Mouse (Mus musculus) intestine, postnatal 0 days (tissue): ENCODE data around the gene Sat1. TPM values are rescaled to one million over a fixed set of nuclear protein-coding genes. Genes with fewer than 3 reads are reported as not detected.

Experiments
- ATAC-seq: fragments of 200-750 bp; cut with Nextera tagmentation; 2 replicates; pipeline ENCODE4 v1.8.0; 2017; ENCODE audit warnings: mild to moderate bottlenecking, moderate TSS enrichment, moderate library complexity
- H3K27ac ChIP-seq: fragments of 300-500 bp; sonication (generic); 2 replicates; pipeline ENCODE4 v1.5.1; 2014; ENCODE audit warnings: mild to moderate bottlenecking, low read depth, low read length, moderate library complexity
- H3K27me3 ChIP-seq: fragments of 300-500 bp; sonication (generic); replicated peaks from 2 replicates; pipeline ENCODE4 v1.6.1; 2014; ENCODE audit warnings: low read length, mixed read lengths; ENCODE audit not compliant: control insufficient read depth, insufficient read depth
- H3K36me3 ChIP-seq: fragments of 300-500 bp; sonication (generic); 2 replicates; pipeline ENCODE4 v1.6.1; 2014; ENCODE audit warnings: mild to moderate bottlenecking, moderate library complexity; ENCODE audit not compliant: control insufficient read depth, insufficient read depth
- H3K4me1 ChIP-seq: fragments of 300-500 bp; sonication (generic); replicated peaks from 2 replicates; pipeline ENCODE4 v1.6.1; 2014; ENCODE audit warnings: antibody characterized with exemption, low read length, mixed read lengths; ENCODE audit not compliant: control insufficient read depth, insufficient read depth
- H3K4me2 ChIP-seq: fragments of 300-500 bp; sonication (generic); replicated peaks from 2 replicates; pipeline ENCODE4 v1.6.1; 2014; ENCODE audit warnings: low read depth, mild to moderate bottlenecking, moderate library complexity
- H3K4me3 ChIP-seq: fragments of 300-500 bp; sonication (generic); 2 replicates; pipeline ENCODE4 v1.5.1; 2014; ENCODE audit warnings: low read depth, low read length
- H3K9ac ChIP-seq: fragments of 300-500 bp; sonication (generic); 2 replicates; pipeline ENCODE4 v1.6.1; 2014; ENCODE audit warnings: mild to moderate bottlenecking, low read depth, low read length
- H3K9me3 ChIP-seq: fragments of 300-500 bp; sonication (generic); 2 replicates; pipeline ENCODE4 v1.6.1; 2016; ENCODE audit warnings: mixed run types; ENCODE audit not compliant: control insufficient read depth
- CTCF ChIP-seq: sonication (generic); IDR thresholded peaks from 2 replicates; pipeline ENCODE4 v1.5.1; 2016; ENCODE audit warnings: low read depth, mild to moderate bottlenecking, control low read depth, antibody characterized with exemption, moderate library complexity
- WGBS: fragments of 180-500 bp; shearing (Covaris S2); extraction: QIAGEN DNeasy Blood & Tissue Kit; methylation state at CpG from one replicate; pipeline ENCODE4 v1.1.7; 2014; 5-methylcytosine and 5-hydroxymethylcytosine counted together
- polyA plus RNA-seq: library from polyadenylated mRNA; unstranded; fragments of >200 nt; fragmentation: Nextera tagmentation; extraction: Ambion mirVana; gene quantifications from 2 replicates; pipeline ENCODE4 v1.2.1, GENCODE M21; 2015

Gene Sat1
- polyA plus RNA-seq, 1 experiment from 2014 or later = 790 TPM

- no peaks in the 10 kb centered on the region for H3K9me3 ChIP-seq
- H3K4me1 ChIP-seq = no peaks in the 10 kb centered on the region
- H3K9ac ChIP-seq = no peak overlapping the region
- no peak for TF ChIP-seq CTCF
- no peaks in the 10 kb centered on the region for H3K27me3 ChIP-seq
- H3K4me2 ChIP-seq = no peak overlapping the region
- ATAC-seq = peak; percentile 53; the same call in 1 of the 2 replicates
- 46% methylated on average over 5 of the region's 5 CpGs for WGBS
- H3K27ac ChIP-seq = no peak overlapping the region; the same call in 1 of the 2 replicates
- no peaks in the 10 kb centered on the region for H3K36me3 ChIP-seq
- no peak overlapping the region for H3K4me3 ChIP-seq
Measured at GRCm38 (mm10) chrX:155193732-155194443, 22.4 kb downstream of the Sat1 start.

GRCm38 (mm10) chrX:155191941-155192340 is 24.3 kb downstream of the Sat1 start:
- Histone ChIP-seq H3K4me1 (no peaks in the 10 kb centered on the region), H3K4me2 (no peak overlapping the region), H3K27me3 (no peaks in the 10 kb centered on the region), H3K9me3 (no peaks in the 10 kb centered on the region), H3K9ac (no peak overlapping the region), H3K4me3 (no peak overlapping the region), H3K36me3 (no peaks in the 10 kb centered on the region), H3K27ac (no peak overlapping the region)
- ATAC-seq = no peak
- TF ChIP-seq CTCF = no peak
- WGBS = 76% methylated on average over 4 of the region's 4 CpGs

DNA sequence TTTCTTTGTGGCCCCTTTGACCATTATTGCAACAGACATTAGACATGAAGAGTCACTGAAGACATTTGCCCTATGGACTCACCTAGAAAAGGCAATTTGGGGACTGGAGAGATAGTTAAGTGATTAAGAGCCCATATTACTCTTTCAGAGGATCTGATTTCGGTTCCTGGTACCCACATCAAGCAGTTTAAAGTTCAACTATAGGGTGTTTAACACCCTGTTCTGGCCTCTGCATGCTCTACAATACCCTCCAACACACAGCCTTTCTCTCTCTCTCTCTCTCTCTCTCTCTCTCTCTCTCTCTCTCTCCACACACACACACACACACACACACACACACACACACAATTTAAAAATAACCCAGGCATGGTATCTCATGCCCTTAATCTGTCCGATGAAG is 38.6 kb downstream of the Sat1 start:
- WGBS = 49% methylated on average over 2 of the region's 2 CpGs
- H3K4me2 ChIP-seq = no peak overlapping the region
- peak; percentile 50 for ATAC-seq
- no peaks in the 10 kb centered on the region for H3K36me3 ChIP-seq
- no peak overlapping the region for H3K9ac ChIP-seq
- no peaks in the 10 kb centered on the region for H3K4me1 ChIP-seq
- H3K9me3 ChIP-seq = no peaks in the 10 kb centered on the region
- no peak for TF ChIP-seq CTCF
- no peak overlapping the region for H3K4me3 ChIP-seq
- H3K27ac ChIP-seq = no peak overlapping the region
- H3K27me3 ChIP-seq = no peaks in the 10 kb centered on the region

DNA sequence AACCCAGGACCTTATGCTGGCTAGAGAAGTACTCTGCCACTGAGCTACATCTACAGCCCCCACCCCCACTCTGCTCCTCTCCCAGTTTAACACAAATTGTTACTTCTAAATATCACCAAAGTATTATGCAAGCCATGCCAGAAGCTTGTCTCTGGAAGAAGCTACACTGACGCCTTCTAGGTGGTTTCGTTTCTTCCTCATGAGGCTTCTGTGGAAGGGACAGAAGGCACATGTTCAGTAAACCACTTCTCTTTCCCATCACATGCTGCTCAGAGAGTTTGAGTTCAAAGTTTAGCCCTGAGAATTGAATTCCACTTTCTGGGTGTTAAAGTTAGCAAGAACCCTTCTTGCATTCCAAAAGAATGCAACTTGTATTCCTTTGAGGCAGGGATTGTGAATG is 39.0 kb downstream of the Sat1 start:
- Histone ChIP-seq H3K4me3 (no peak overlapping the region), H3K27me3 (no peaks in the 10 kb centered on the region), H3K9ac (no peak overlapping the region), H3K27ac (no peak overlapping the region), H3K9me3 (no peaks in the 10 kb centered on the region), H3K36me3 (no peaks in the 10 kb centered on the region), H3K4me2 (no peak overlapping the region), H3K4me1 (no peaks in the 10 kb centered on the region)
- peak; percentile 59 for ATAC-seq
- no peak for TF ChIP-seq CTCF
- 58% methylated on average over 2 of the region's 2 CpGs for WGBS

GRCm38 (mm10) chrX:155175568-155175967 is 40.7 kb downstream of the Sat1 start:
- no peak overlapping the region for H3K4me2 ChIP-seq
- no peaks in the 10 kb centered on the region for H3K27me3 ChIP-seq
- H3K4me3 ChIP-seq = no peak overlapping the region
- no peak overlapping the region for H3K9ac ChIP-seq
- H3K36me3 ChIP-seq = no peaks in the 10 kb centered on the region
- 39% methylated on average over 4 of the region's 4 CpGs for WGBS
- peak; percentile 80 for ATAC-seq
- no peaks in the 10 kb centered on the region for H3K4me1 ChIP-seq
- no peak overlapping the region for H3K27ac ChIP-seq
- no peaks in the 10 kb centered on the region for H3K9me3 ChIP-seq
- no peak for TF ChIP-seq CTCF

DNA sequence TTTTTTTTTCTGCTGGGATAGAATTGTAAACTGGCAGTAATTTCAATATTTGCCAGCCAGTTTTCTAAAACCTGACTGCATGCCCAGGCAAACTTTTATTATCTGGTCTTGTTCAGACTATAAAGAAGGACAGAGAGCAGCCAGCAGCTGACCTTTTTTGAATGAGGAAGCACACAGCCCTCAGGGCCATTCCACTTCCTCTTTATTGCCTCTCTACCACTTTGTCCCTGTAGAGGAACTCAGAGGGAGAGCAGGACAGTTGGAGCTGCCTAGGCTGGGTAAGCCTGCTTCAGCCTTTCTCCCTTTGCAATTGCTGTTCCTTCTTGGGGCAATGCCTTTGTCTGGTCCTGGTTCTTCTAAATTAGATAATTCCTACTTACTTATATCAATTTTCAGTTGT is 43.9 kb downstream of the Sat1 start:
- no peak overlapping the region for H3K4me3 ChIP-seq
- H3K4me1 ChIP-seq = no peaks in the 10 kb centered on the region
- no peaks in the 10 kb centered on the region for H3K9me3 ChIP-seq
- no peaks in the 10 kb centered on the region for H3K27me3 ChIP-seq
- no peak overlapping the region for H3K9ac ChIP-seq
- no peak overlapping the region for H3K4me2 ChIP-seq
- no peaks in the 10 kb centered on the region for H3K36me3 ChIP-seq
- no peak overlapping the region for H3K27ac ChIP-seq
- TF ChIP-seq CTCF = no peak
- no peak for ATAC-seq
